Mouse (Mus musculus) embryo, embryonic 10.5 days (tissue): ENCODE measurements around the gene Homer3.

Source experiments
- DNase-seq: peaks from one replicate; pipeline ENCODE4 v3.0.0-alpha.2; 2015; ENCODE audit warnings: low spot score

The Homer3 gene

DNA sequence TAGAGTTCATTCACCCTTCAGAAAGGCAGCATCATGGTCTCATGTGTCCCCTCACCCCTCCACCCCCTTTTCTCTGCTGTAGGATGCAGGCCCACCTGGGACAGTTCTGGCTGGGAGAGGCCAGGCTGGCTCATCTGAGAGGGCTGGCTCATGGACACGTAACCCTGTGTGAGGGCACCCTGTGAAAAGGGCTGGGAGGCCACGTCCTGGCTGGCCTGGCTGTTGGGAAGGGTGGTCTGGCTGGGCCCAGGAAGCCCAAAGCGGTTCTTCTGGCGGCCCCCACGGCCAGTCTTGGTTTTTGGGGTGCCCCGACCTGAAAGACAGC, 50.2 kb downstream of the Homer3 start:
- no peak for DNase-seq

DNA sequence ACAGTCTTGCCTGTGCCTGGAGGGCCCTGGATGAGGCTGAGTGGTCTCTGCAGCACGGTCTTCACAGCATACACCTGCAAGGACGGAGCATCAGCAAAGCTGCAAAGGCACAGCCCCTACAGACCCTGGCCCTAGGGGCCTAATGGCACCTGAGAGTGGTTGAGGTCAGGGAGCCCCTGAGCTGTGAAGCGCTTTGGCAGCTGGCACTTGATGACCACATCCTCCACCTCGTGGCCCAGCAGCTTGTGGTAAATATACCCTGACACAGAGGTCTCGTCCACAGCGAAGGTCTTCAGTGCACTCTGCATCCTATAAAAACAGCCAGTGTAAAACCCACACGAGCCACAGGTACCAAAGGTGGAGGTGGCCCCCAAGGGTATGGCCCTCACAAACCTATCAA, 56.3 kb downstream of the Homer3 start:
- DNase-seq, result no peak

DNA sequence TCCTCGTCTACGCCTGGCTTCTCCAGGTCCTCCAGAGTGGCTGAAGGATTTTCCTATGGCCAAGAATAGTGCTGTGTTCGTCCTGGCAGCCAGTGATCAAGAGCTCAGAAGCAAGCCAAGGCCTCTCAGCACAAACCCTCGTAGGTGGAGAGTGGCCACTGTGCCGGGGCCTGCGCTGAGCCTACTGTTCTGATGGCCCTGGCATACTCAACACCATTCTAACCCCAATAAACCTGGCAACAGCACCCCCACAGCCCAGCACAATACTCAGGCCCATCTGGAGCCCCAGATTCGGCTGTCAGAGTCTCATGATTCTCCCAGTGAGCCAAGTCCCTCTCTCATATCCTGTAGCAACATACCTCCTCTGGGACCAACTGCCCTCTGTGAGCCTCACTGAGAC, 58.0 kb downstream of the Homer3 start:
- no peak for DNase-seq

DNA sequence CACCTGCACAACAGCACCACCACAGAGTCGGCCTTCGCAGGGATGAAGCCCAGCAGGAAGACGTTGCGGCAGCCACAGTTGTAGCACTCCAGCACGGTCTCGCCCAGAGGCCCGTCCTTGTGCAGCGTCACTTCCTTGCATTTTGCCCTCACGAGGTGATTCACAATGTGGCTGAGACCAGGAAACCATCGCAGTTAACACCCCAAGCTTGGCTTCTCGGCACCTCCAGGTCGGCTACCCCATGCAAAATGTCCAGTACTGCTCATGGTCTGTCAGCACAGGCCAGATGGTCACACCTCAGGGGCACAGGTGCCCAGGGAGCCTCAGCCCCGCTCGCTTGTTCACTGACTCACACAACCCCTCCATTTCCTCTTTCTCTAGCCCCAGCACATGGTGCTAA, 59.4 kb downstream of the Homer3 start:
- no peak for DNase-seq

DNA sequence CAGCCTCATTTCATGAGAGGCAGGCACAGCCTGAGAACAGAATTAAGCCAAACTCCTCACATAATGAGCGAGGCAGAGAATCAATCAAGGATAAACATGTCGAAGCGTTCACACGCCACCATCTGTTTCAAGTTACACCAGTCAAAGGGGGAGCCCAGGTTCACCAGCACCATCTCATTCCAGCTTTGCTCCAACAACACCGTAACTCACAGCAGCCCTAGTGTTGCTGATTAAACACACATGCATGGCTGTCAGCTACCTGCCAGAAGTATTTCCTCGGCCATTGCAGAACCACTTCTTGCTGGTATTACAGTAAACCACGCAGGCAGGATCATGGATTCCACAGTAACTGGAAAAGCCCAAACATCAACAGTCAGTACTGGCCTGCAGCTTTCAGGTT, 60.4 kb downstream of the Homer3 start:
- DNase-seq, result peak; percentile 49

DNA sequence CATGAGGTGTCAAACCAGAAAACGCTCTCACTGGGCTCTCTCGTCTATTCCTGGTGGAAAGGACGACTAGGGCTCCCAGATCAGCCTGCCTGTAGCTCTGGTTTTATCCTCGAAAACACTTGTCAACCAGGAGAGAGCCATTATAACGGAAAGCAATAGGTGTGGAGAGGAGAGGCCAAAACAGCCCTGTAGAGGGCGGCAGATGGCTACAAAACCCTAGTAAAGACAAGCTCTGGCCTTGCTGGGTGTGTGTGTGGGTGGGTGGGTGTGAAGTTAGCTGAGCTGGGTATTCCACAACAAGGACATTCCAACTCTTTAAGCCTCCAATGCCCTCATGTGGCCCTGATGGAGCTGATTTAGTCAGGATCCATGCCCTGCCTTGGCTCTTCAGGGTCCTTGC, 61.1 kb downstream of the Homer3 start:
- DNase-seq, result peak; percentile 64
